16 mouse cellular contexts compared by ENCODE assay signal in genomic region chr6:134537461-134538117, GRCm38 (mm10). TPM values are rescaled to one million over a fixed set of nuclear protein-coding genes. Genes with fewer than 3 reads are reported as not detected.
DNase-seq lines count a peak whose midpoint lies in the region; ATAC-seq lines count a peak whose summit lies in the region.
"Had no signal": no experiment of that assay in that cellular context is flagged by ENCODE, and none has a peak within 500 bp of the region (broad histone marks: within the 10 kb centered on the region; RNA-seq: fewer than 3 reads in every experiment).

No protein-coding gene starts in this region.

- H3K4me1 ChIP-seq in limb, embryonic 13.5 days = peaks cover 25% of the 10 kb centered on the region
- H3K4me1 ChIP-seq in limb, embryonic 10.5 days = peaks cover 4% of the 10 kb centered on the region; the same call in 1 of the 2 replicates
- no peaks in the 10 kb centered on the region for H3K4me1 ChIP-seq in forebrain, embryonic 14.5 days (ENCODE audit: control insufficient read depth, insufficient read depth, low read length)
- peaks cover 3% of the 10 kb centered on the region for H3K4me1 ChIP-seq in hindbrain, embryonic 16.5 days (ENCODE audit: control insufficient read depth, insufficient read depth, low read depth, low read length)
- peaks cover 8% of the 10 kb centered on the region; the same call in 1 of the 2 replicates for H3K4me1 ChIP-seq in neural tube, embryonic 14.5 days (ENCODE audit: control insufficient read depth, insufficient read depth, low read length)

- no peak for ATAC-seq in limb, embryonic 13.5 days (ENCODE audit: low FRiP score, low read depth)
- ATAC-seq in forebrain, embryonic 14.5 days = peak; percentile 49; the same call in 1 of the 2 replicates
- ATAC-seq in hindbrain, embryonic 16.5 days = peak; percentile 63
- peak; percentile 77; the same call in 1 of the 2 replicates for ATAC-seq in neural tube, embryonic 14.5 days (ENCODE audit: low read depth)
- ATAC-seq: lung, postnatal 0 days had no signal

- no peaks in the 10 kb centered on the region for H3K27me3 ChIP-seq in limb, embryonic 13.5 days
- H3K27me3 ChIP-seq in limb, embryonic 10.5 days (ENCODE audit: low read depth, poor library complexity, severe bottlenecking) = no peaks in the 10 kb centered on the region
- H3K27me3 ChIP-seq in forebrain, embryonic 14.5 days (replicated peaks; ENCODE audit: control insufficient read depth, insufficient read depth, low read length) = no peaks in the 10 kb centered on the region
- no peaks in the 10 kb centered on the region for H3K27me3 ChIP-seq in hindbrain, embryonic 16.5 days (replicated peaks; ENCODE audit: control insufficient read depth, insufficient read depth, low read length)
- H3K27me3 ChIP-seq in neural tube, embryonic 14.5 days (ENCODE audit: control insufficient read depth, insufficient read depth, low read length) = no peaks in the 10 kb centered on the region
- H3K27me3 ChIP-seq: limb, embryonic 15.5 days had no signal

- no peak overlapping the region for H3K9ac ChIP-seq in limb, embryonic 13.5 days
- no peak overlapping the region for H3K9ac ChIP-seq in forebrain, embryonic 14.5 days (ENCODE audit: low read length)
- no peak overlapping the region for H3K9ac ChIP-seq in hindbrain, embryonic 16.5 days (ENCODE audit: low read depth, low read length)
- H3K9ac ChIP-seq in neural tube, embryonic 14.5 days (replicated peaks; ENCODE audit: low read depth, low read length) = no peak overlapping the region
- H3K9ac ChIP-seq: limb, embryonic 15.5 days had no signal

- no peak for DNase-seq in limb, embryonic 10.5 days (ENCODE audit: low spot score)
- DNase-seq in forebrain, embryonic 14.5 days (ENCODE audit: low spot score) = peak; percentile 43
- DNase-seq in adrenal gland, postnatal 25 days = no peak
- DNase-seq in lung, postnatal 4 days = no peak
- DNase-seq: adrenal gland, adult 2 months; cerebellum, postnatal 36 days; spleen, adult 18-20 months; thymus, postnatal 4 days had no signal

- no peaks in the 10 kb centered on the region for H3K9me3 ChIP-seq in limb, embryonic 13.5 days
- H3K9me3 ChIP-seq in limb, embryonic 10.5 days (replicated peaks) = no peaks in the 10 kb centered on the region
- no peaks in the 10 kb centered on the region for H3K9me3 ChIP-seq in forebrain, embryonic 14.5 days (replicated peaks; ENCODE audit: control insufficient read depth, low read length)
- no peaks in the 10 kb centered on the region for H3K9me3 ChIP-seq in hindbrain, embryonic 16.5 days (ENCODE audit: control insufficient read depth, low read length)
- H3K9me3 ChIP-seq in neural tube, embryonic 14.5 days (ENCODE audit: control insufficient read depth, low read length) = no peaks in the 10 kb centered on the region
- H3K9me3 ChIP-seq: limb, embryonic 15.5 days had no signal

- H3K36me3 ChIP-seq in limb, embryonic 13.5 days = peaks cover 9% of the 10 kb centered on the region; the same call in 1 of the 2 replicates
- peaks cover 32% of the 10 kb centered on the region for H3K36me3 ChIP-seq in limb, embryonic 10.5 days
- 0 out of 2 replicates have a peak, but pooled peaks cover 6% of the 10 kb centered on the region for H3K36me3 ChIP-seq in forebrain, embryonic 14.5 days (ENCODE audit: control insufficient read depth, insufficient read depth, low read length)
- no peaks in the 10 kb centered on the region for H3K36me3 ChIP-seq in hindbrain, embryonic 16.5 days (ENCODE audit: control insufficient read depth, insufficient read depth, low read length)
- H3K36me3 ChIP-seq in neural tube, embryonic 14.5 days (ENCODE audit: control insufficient read depth, insufficient read depth, low read length) = no peaks in the 10 kb centered on the region
- H3K36me3 ChIP-seq: limb, embryonic 15.5 days had no signal

- H3K27ac ChIP-seq in limb, embryonic 13.5 days = peak overlapping the region; percentile 22; the same call in 1 of the 2 replicates
- no peak overlapping the region for H3K27ac ChIP-seq in limb, embryonic 10.5 days
- no peak overlapping the region for H3K27ac ChIP-seq in forebrain, embryonic 14.5 days (ENCODE audit: low read depth, low read length)
- no peak overlapping the region for H3K27ac ChIP-seq in hindbrain, embryonic 16.5 days (ENCODE audit: low read depth, low read length)
- no peak overlapping the region for H3K27ac ChIP-seq in neural tube, embryonic 14.5 days (ENCODE audit: low read depth, low read length)
- H3K27ac ChIP-seq: kidney, postnatal 0 days; limb, embryonic 15.5 days; stomach, postnatal 0 days had no signal

- no peak overlapping the region for H3K4me3 ChIP-seq in limb, embryonic 13.5 days
- H3K4me3 ChIP-seq in limb, embryonic 10.5 days = no peak overlapping the region
- no peak overlapping the region for H3K4me3 ChIP-seq in forebrain, embryonic 14.5 days (ENCODE audit: low read depth, low read length)
- H3K4me3 ChIP-seq in hindbrain, embryonic 16.5 days (ENCODE audit: low read length) = no peak overlapping the region
- H3K4me3 ChIP-seq in neural tube, embryonic 14.5 days (ENCODE audit: low read depth, low read length) = no peak overlapping the region
- H3K4me3 ChIP-seq: erythroblast, embryonic 14.5 days; limb, embryonic 15.5 days had no signal

- WGBS in limb, embryonic 13.5 days = 83% methylated on average over 10 of the region's 10 CpGs
- 86% methylated on average over 10 of the region's 10 CpGs for WGBS in limb, embryonic 10.5 days
- 19% methylated on average over 10 of the region's 10 CpGs for WGBS in forebrain, embryonic 14.5 days
- WGBS in hindbrain, embryonic 16.5 days = 42% methylated on average over 10 of the region's 10 CpGs
- WGBS in neural tube, embryonic 14.5 days = 30% methylated on average over 10 of the region's 10 CpGs

- no peak overlapping the region for H3K4me2 ChIP-seq in limb, embryonic 13.5 days (replicated peaks)
- H3K4me2 ChIP-seq in forebrain, embryonic 14.5 days (ENCODE audit: low read length) = no peak overlapping the region
- no peak overlapping the region for H3K4me2 ChIP-seq in hindbrain, embryonic 16.5 days (ENCODE audit: low read length)
- H3K4me2 ChIP-seq in neural tube, embryonic 14.5 days (ENCODE audit: low read depth, low read length) = no peak overlapping the region
- H3K4me2 ChIP-seq: limb, embryonic 15.5 days had no signal

RNA-seq across cellular contexts. Expression of gene Lrp6, which starts 29.2 kb away (rescaled TPM):
- 37.5 and 37.9 TPM in 2 replicates for polyA plus RNA-seq in limb, embryonic 13.5 days (2015; fragmentation: Nextera tagmentation; extraction: Ambion mirVana)
- polyA plus RNA-seq in limb, embryonic 10.5 days (2016; fragmentation: Nextera tagmentation; extraction: Ambion mirVana) = 25.3 and 33.4 TPM in 2 replicates
- polyA plus RNA-seq in forebrain, embryonic 14.5 days (2014; fragmentation: Nextera tagmentation; extraction: Ambion mirVana) = 20.9 TPM in 2 replicates
- polyA plus RNA-seq in hindbrain, embryonic 16.5 days (2015; fragmentation: Nextera tagmentation; extraction: Ambion mirVana) = 12.6 and 15.4 TPM in 2 replicates
- 19.7 and 25.4 TPM in 2 replicates for polyA plus RNA-seq in neural tube, embryonic 14.5 days (2014; fragmentation: Nextera tagmentation; extraction: Ambion mirVana)
- 94.4 and 112 TPM in 2 replicates for total RNA-seq in adrenal gland, postnatal 25 days (2021)
